Mouse (Mus musculus) midbrain, embryonic 12.5 days (tissue): Measurements from ENCODE around the gene Zdhhc12. TPM values are rescaled to one million over a fixed set of nuclear protein-coding genes. Genes with fewer than 3 reads are reported as not detected.

ENCODE experiments used
- ATAC-seq: fragments of 200-750 bp; cut with Nextera tagmentation; 2 replicates; pipeline ENCODE4 v1.8.0; 2017; ENCODE audit warnings: low read depth, moderate TSS enrichment, moderate library complexity; ENCODE audit not compliant: low FRiP score
- H3K27ac ChIP-seq: fragments of 300-500 bp; sonication (generic); replicated peaks from 2 replicates; pipeline ENCODE4 v1.5.1; 2016; ENCODE audit warnings: mild to moderate bottlenecking
- H3K27me3 ChIP-seq: fragments of 300-500 bp; sonication (generic); 2 replicates; pipeline ENCODE4 v1.6.1; 2016; ENCODE audit warnings: mild to moderate bottlenecking
- H3K36me3 ChIP-seq: fragments of 300-500 bp; sonication (generic); 2 replicates; pipeline ENCODE4 v1.6.1; 2016
- H3K4me1 ChIP-seq: fragments of 300-500 bp; sonication (generic); 2 replicates; pipeline ENCODE4 v1.6.1; 2016
- H3K4me2 ChIP-seq: fragments of 300-500 bp; sonication (generic); replicated peaks from 2 replicates; pipeline ENCODE4 v1.6.1; 2016; ENCODE audit warnings: mild to moderate bottlenecking, moderate library complexity
- H3K4me3 ChIP-seq: fragments of 300-500 bp; sonication (generic); 2 replicates; pipeline ENCODE4 v1.5.1; 2016; ENCODE audit warnings: mild to moderate bottlenecking
- H3K9ac ChIP-seq: fragments of 300-500 bp; sonication (generic); replicated peaks from 2 replicates; pipeline ENCODE4 v1.6.1; 2016; ENCODE audit warnings: mild to moderate bottlenecking, moderate library complexity
- H3K9me3 ChIP-seq: fragments of 300-500 bp; sonication (generic); 2 replicates; pipeline ENCODE4 v1.6.1; 2016; ENCODE audit warnings: mild to moderate bottlenecking
- WGBS: fragments of 180-500 bp; shearing (Covaris S2); methylation state at CpG from one replicate; pipeline ENCODE4 v1.1.7; 2016; 5-methylcytosine and 5-hydroxymethylcytosine counted together
- polyA plus RNA-seq: library from polyadenylated mRNA; unstranded; fragments of >200 nt; fragmentation: Nextera tagmentation; extraction: Ambion mirVana; gene quantifications from 2 replicates; pipeline ENCODE4 v1.2.1, GENCODE M21; 2016

Zdhhc12 gene
- polyA plus RNA-seq, 1 experiment from 2014 or later, result 23.9 TPM

GRCm38 (mm10) chr2:30123729-30124471 is 30.5 kb upstream of the Zdhhc12 start:
- Histone ChIP-seq H3K36me3 (no peaks in the 10 kb centered on the region), H3K9ac (peak overlapping the region; percentile 91), H3K4me2 (peak overlapping the region; percentile 88), H3K27me3 (no peaks in the 10 kb centered on the region), H3K27ac (peak overlapping the region; percentile 90), H3K4me1 (peaks cover 37% of the 10 kb centered on the region), H3K9me3 (no peaks in the 10 kb centered on the region), H3K4me3 (peak overlapping the region; percentile 89)
- ATAC-seq, result peak; percentile 63
- 1% methylated on average over 44 of the region's 44 CpGs for WGBS

- Histone ChIP-seq H3K27me3 (no peaks in the 10 kb centered on the region), H3K4me3 (no peak overlapping the region), H3K36me3 (no peaks in the 10 kb centered on the region), H3K27ac (no peak overlapping the region), H3K9me3 (no peaks in the 10 kb centered on the region), H3K4me1 (peaks cover 39% of the 10 kb centered on the region), H3K4me2 (no peak overlapping the region), H3K9ac (no peak overlapping the region)
- WGBS, result 91% methylated on average over 5 of the region's 5 CpGs
- no peak for ATAC-seq
Measured at GRCm38 (mm10) chr2:30122766-30123165, 29.3 kb upstream of the Zdhhc12 start.

- no peaks in the 10 kb centered on the region for H3K36me3 ChIP-seq
- H3K27me3 ChIP-seq, result no peaks in the 10 kb centered on the region
- no peak overlapping the region for H3K4me3 ChIP-seq
- no peak overlapping the region for H3K9ac ChIP-seq
- H3K27ac ChIP-seq, result no peak overlapping the region; the same call in 1 of the 2 replicates
- H3K9me3 ChIP-seq, result no peaks in the 10 kb centered on the region
- WGBS, result 81% methylated on average over 4 of the region's 4 CpGs
- no peak for ATAC-seq
- peaks cover 38% of the 10 kb centered on the region for H3K4me1 ChIP-seq
- H3K4me2 ChIP-seq, result no peak overlapping the region
Measured at GRCm38 (mm10) chr2:30120269-30120668, 26.8 kb upstream of the Zdhhc12 start.

GRCm38 (mm10) chr2:30119641-30120051 is 26.2 kb upstream of the Zdhhc12 start:
- no peak overlapping the region for H3K9ac ChIP-seq
- 0 out of 2 replicates have a peak overlapping the region, but pooled peaks have one; percentile 11 for H3K4me2 ChIP-seq
- no peaks in the 10 kb centered on the region for H3K27me3 ChIP-seq
- peak overlapping the region; percentile 36; the same call in 1 of the 2 replicates for H3K27ac ChIP-seq
- ATAC-seq, result no peak
- no peaks in the 10 kb centered on the region for H3K9me3 ChIP-seq
- no peaks in the 10 kb centered on the region for H3K36me3 ChIP-seq
- 20% methylated on average over 6 of the region's 6 CpGs for WGBS
- no peak overlapping the region for H3K4me3 ChIP-seq
- H3K4me1 ChIP-seq, result peaks cover 32% of the 10 kb centered on the region

GRCm38 (mm10) chr2:30112564-30112963 is 19.1 kb upstream of the Zdhhc12 start:
- H3K4me2 ChIP-seq, result no peak overlapping the region
- H3K9me3 ChIP-seq, result no peaks in the 10 kb centered on the region
- no peak overlapping the region for H3K4me3 ChIP-seq
- no peak for ATAC-seq
- no peaks in the 10 kb centered on the region for H3K27me3 ChIP-seq
- peaks cover 58% of the 10 kb centered on the region for H3K36me3 ChIP-seq
- WGBS, result 93% methylated on average over 5 of the region's 5 CpGs
- H3K27ac ChIP-seq, result no peak overlapping the region
- no peak overlapping the region for H3K9ac ChIP-seq
- no peaks in the 10 kb centered on the region for H3K4me1 ChIP-seq

- H3K27ac ChIP-seq, result no peak overlapping the region
- H3K4me2 ChIP-seq, result no peak overlapping the region
- no peak overlapping the region for H3K4me3 ChIP-seq
- no peaks in the 10 kb centered on the region for H3K9me3 ChIP-seq
- WGBS, result 95% methylated on average over 2 of the region's 2 CpGs
- H3K27me3 ChIP-seq, result no peaks in the 10 kb centered on the region
- H3K36me3 ChIP-seq, result peaks cover 69% of the 10 kb centered on the region
- no peak for ATAC-seq
- H3K4me1 ChIP-seq, result no peaks in the 10 kb centered on the region
- H3K9ac ChIP-seq, result no peak overlapping the region
Measured at GRCm38 (mm10) chr2:30111500-30111899, 18.1 kb upstream of the Zdhhc12 start.

GRCm38 (mm10) chr2:30108260-30108659 is 14.8 kb upstream of the Zdhhc12 start:
- Histone ChIP-seq H3K4me3 (no peak overlapping the region), H3K27ac (no peak overlapping the region), H3K4me1 (no peaks in the 10 kb centered on the region), H3K27me3 (no peaks in the 10 kb centered on the region), H3K4me2 (no peak overlapping the region), H3K9ac (no peak overlapping the region), H3K36me3 (peaks cover 95% of the 10 kb centered on the region), H3K9me3 (no peaks in the 10 kb centered on the region)
- no peak for ATAC-seq
- WGBS, result 90% methylated on average over 4 of the region's 4 CpGs

GRCm38 (mm10) chr2:30107646-30108045 is 14.2 kb upstream of the Zdhhc12 start:
- H3K27ac ChIP-seq, result no peak overlapping the region
- H3K4me3 ChIP-seq, result no peak overlapping the region
- no peak for ATAC-seq
- WGBS, result 93% methylated on average over 5 of the region's 5 CpGs
- H3K9ac ChIP-seq, result no peak overlapping the region
- H3K27me3 ChIP-seq, result no peaks in the 10 kb centered on the region
- no peak overlapping the region for H3K4me2 ChIP-seq
- H3K4me1 ChIP-seq, result no peaks in the 10 kb centered on the region
- no peaks in the 10 kb centered on the region for H3K9me3 ChIP-seq
- H3K36me3 ChIP-seq, result peaks cover 95% of the 10 kb centered on the region

- Histone ChIP-seq H3K4me2 (no peak overlapping the region), H3K4me3 (no peak overlapping the region), H3K9ac (no peak overlapping the region), H3K27me3 (no peaks in the 10 kb centered on the region), H3K27ac (no peak overlapping the region), H3K4me1 (no peaks in the 10 kb centered on the region), H3K9me3 (no peaks in the 10 kb centered on the region), H3K36me3 (peaks cover 94% of the 10 kb centered on the region)
- ATAC-seq, result no peak
Measured at GRCm38 (mm10) chr2:30106364-30106763, 12.9 kb upstream of the Zdhhc12 start.

- 78% methylated on average over 4 of the region's 4 CpGs for WGBS
- ATAC-seq, result no peak
- Histone ChIP-seq H3K4me1 (no peaks in the 10 kb centered on the region), H3K27me3 (no peaks in the 10 kb centered on the region), H3K9ac (no peak overlapping the region), H3K4me3 (no peak overlapping the region), H3K4me2 (no peak overlapping the region), H3K27ac (no peak overlapping the region), H3K36me3 (peaks cover 72% of the 10 kb centered on the region), H3K9me3 (no peaks in the 10 kb centered on the region)
Measured at GRCm38 (mm10) chr2:30100214-30100613, 6.8 kb upstream of the Zdhhc12 start.

- no peaks in the 10 kb centered on the region for H3K9me3 ChIP-seq
- no peak for ATAC-seq
- peaks cover 17% of the 10 kb centered on the region for H3K4me1 ChIP-seq
- H3K36me3 ChIP-seq, result peaks cover 41% of the 10 kb centered on the region
- no peak overlapping the region for H3K9ac ChIP-seq
- no peak overlapping the region for H3K4me2 ChIP-seq
- WGBS, result 82% methylated on average over 2 of the region's 2 CpGs
- no peak overlapping the region for H3K4me3 ChIP-seq
- no peaks in the 10 kb centered on the region for H3K27me3 ChIP-seq
- no peak overlapping the region for H3K27ac ChIP-seq
Measured at GRCm38 (mm10) chr2:30095882-30096527, 2.6 kb upstream of the Zdhhc12 start.

- peak overlapping the region; percentile 60; the same call in 1 of the 2 replicates for H3K9ac ChIP-seq
- H3K27ac ChIP-seq, result no peak overlapping the region; the same call in 1 of the 2 replicates
- H3K4me1 ChIP-seq, result peaks cover 17% of the 10 kb centered on the region
- H3K9me3 ChIP-seq, result no peaks in the 10 kb centered on the region
- WGBS, result 5% methylated on average over 13 of the region's 13 CpGs
- H3K4me3 ChIP-seq, result peak overlapping the region; percentile 64
- no peak for ATAC-seq
- H3K4me2 ChIP-seq, result peak overlapping the region; percentile 69
- peaks cover 28% of the 10 kb centered on the region for H3K36me3 ChIP-seq
- H3K27me3 ChIP-seq, result no peaks in the 10 kb centered on the region
Measured at GRCm38 (mm10) chr2:30094208-30094588, 750 bp upstream of the Zdhhc12 start.
